Mouse (Mus musculus) left cerebral cortex, postnatal 10 days (tissue): ENCODE data around the gene Gm15128. TPM values are rescaled to one million over a fixed set of nuclear protein-coding genes. Genes with fewer than 3 reads are reported as not detected.
"Not testable (repeated sequence)": the region's sequence is repeated elsewhere in the genome, so short reads cannot be mapped to it uniquely, and the experiment has no call there.

Experiments
- DNase-seq, 2 experiments: peaks; one replicate each; pipeline ENCODE4 v3.0.0; 2021 to 2022; ENCODE audit warnings: low spot score in 2 of 2, mixed read lengths in 1 of 2; ENCODE audit errors: extremely low spot score in 1 of 2
- intact Hi-C: fragments of 180-260 bp; cut with DNase I; formaldehyde crosslinking; loops from one replicate; pipeline ENCODE4 v1.15.1; 2025
- total RNA-seq, 2 experiments: library from RNA; stranded (reverse); gene quantifications; 2 replicates each; pipeline ENCODE4 v1.2.3; 2021

The Gm15128 gene
- total RNA-seq = not detected

DNA sequence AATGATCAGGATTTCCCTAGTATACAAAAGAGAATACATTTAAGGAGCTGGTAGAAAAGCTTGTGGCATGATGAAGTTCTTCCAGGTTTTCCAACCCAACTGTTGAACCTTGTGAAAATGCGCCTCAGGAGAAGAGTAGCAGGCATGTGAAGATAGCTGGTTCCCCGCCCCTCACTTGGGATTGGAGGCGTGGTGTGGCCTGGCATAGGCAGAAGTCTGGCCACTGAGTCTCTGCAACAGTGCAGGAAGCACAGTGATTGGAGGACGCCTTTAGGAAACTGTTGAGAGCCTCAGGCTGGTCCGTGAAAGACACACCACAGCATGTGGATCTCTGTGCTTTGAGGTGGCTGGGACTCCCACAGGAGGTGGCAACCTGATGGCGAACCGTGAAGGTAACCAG lies at the start of gene Gm15128:
TSS of gene Gm15128 (plus strand) at position 301 of the 400 bp plus-strand sequence.
- DNase-seq, intact Hi-C loops: not testable (repeated sequence)

Other genes starting within 250 kb of the Gm15128 start
- gene Lrch2, start 211.9 kb upstream of the Gm15128 start, total RNA-seq = 10 to 100 TPM; 28.2 to 30.1 TPM
- not detected for gene Gm15080, start 227.0 kb downstream of the Gm15128 start, total RNA-seq